Mouse (Mus musculus) lung, adult 2 months (tissue): Measurements from ENCODE around the gene Grap2. TPM values are rescaled to one million over a fixed set of nuclear protein-coding genes. Genes with fewer than 3 reads are reported as not detected.
A peak's percentile ranks its signal among the peaks of the same experiment; 100 is the strongest.

Experiments
- DNase-seq: peaks from one replicate; pipeline ENCODE4 v3.0.0; 2022
- H3K4me1 ChIP-seq: fragments of 200-500 bp; 2 replicates; pipeline ENCODE4 v1.6.1; 2011; ENCODE audit warnings: low read length; ENCODE audit not compliant: control insufficient read depth, insufficient read depth
- H3K4me3 ChIP-seq: fragments of 200-500 bp; replicated peaks from 2 replicates; pipeline ENCODE3; 2011; ENCODE audit warnings: low read depth, mild to moderate bottlenecking, control low read depth, low read length; ENCODE audit errors: extremely low read depth
- CTCF ChIP-seq: fragments of 200-500 bp; IDR thresholded peaks from 2 replicates; pipeline ENCODE4 v1.5.1; 2011; ENCODE audit warnings: mild to moderate bottlenecking, low read length, control low read depth; ENCODE audit not compliant: insufficient read depth
- POLR2A ChIP-seq: fragments of 200-500 bp; IDR thresholded peaks from 2 replicates; pipeline ENCODE4 v1.6.1; 2011; ENCODE audit warnings: low read depth, mild to moderate bottlenecking, control low read depth, low read length, borderline replicate concordance; ENCODE audit errors: extremely low read depth
- WGBS: fragments of 180-500 bp; shearing (Covaris S2); methylation state at CpG from one replicate; pipeline ENCODE4 v1.1.7; 2018; 5-methylcytosine and 5-hydroxymethylcytosine counted together
- polyA plus RNA-seq: library from polyadenylated mRNA; depleted of rRNA; stranded (reverse); fragments of >200 nt; gene quantifications from 2 replicates; pipeline ENCODE4 v1.2.3, GENCODE M21; 2012

The Grap2 gene
- polyA plus RNA-seq, 1 experiment, result 7.3 TPM

- no peak for DNase-seq
Observed at GRCm38 (mm10) chr15:80545430-80545829, 27.0 kb upstream of the Grap2 start.

GRCm38 (mm10) chr15:80554860-80555822, 17.3 kb upstream of the Grap2 start:
- H3K4me3 ChIP-seq, result no peak overlapping the region
- no peak for TF ChIP-seq CTCF
- TF ChIP-seq POLR2A, result no peak
- DNase-seq, result no peak
- no peaks in the 10 kb centered on the region; the same call in 1 of the 2 replicates for H3K4me1 ChIP-seq
- 85% methylated on average over 6 of the region's 6 CpGs for WGBS

More at GRCm38 (mm10) chr15:80545430-80545829, 27.0 kb upstream of the Grap2 start:
- Histone ChIP-seq H3K4me1 (no peaks in the 10 kb centered on the region), H3K4me3 (no peak overlapping the region)
- WGBS, result 44% methylated on average over 6 of the region's 6 CpGs
- no peak for TF ChIP-seq CTCF
- no peak for TF ChIP-seq POLR2A

GRCm38 (mm10) chr15:80556021-80556420, 16.4 kb upstream of the Grap2 start:
- Histone ChIP-seq H3K4me3 (no peak overlapping the region), H3K4me1 (no peaks in the 10 kb centered on the region; the same call in 1 of the 2 replicates)
- WGBS, result 63% methylated on average over 2 of the region's 2 CpGs
- no peak for DNase-seq
- no peak for TF ChIP-seq POLR2A
- no peak for TF ChIP-seq CTCF

- Histone ChIP-seq H3K4me3 (no peak overlapping the region), H3K4me1 (no peaks in the 10 kb centered on the region; the same call in 1 of the 2 replicates)
- no peak for TF ChIP-seq CTCF
- TF ChIP-seq POLR2A, result no peak
- no peak for DNase-seq
- WGBS, result 78% methylated on average over 4 of the region's 4 CpGs
Observed at GRCm38 (mm10) chr15:80557745-80558144, 14.6 kb upstream of the Grap2 start.

GRCm38 (mm10) chr15:80559534-80559933, 12.9 kb upstream of the Grap2 start:
- WGBS, result 27% methylated on average over 12 of the region's 12 CpGs
- no peak for DNase-seq
- H3K4me1 ChIP-seq, result no peaks in the 10 kb centered on the region; the same call in 1 of the 2 replicates

GRCm38 (mm10) chr15:80559978-80560377, 12.4 kb upstream of the Grap2 start:
- H3K4me1 ChIP-seq, result no peaks in the 10 kb centered on the region; the same call in 1 of the 2 replicates
- WGBS, result 37% methylated on average over 14 of the region's 14 CpGs
- DNase-seq, result no peak
- TF ChIP-seq CTCF (no peak), POLR2A (no peak)
- H3K4me3 ChIP-seq, result no peak overlapping the region

More at GRCm38 (mm10) chr15:80559534-80559933, 12.9 kb upstream of the Grap2 start:
- no peak overlapping the region for H3K4me3 ChIP-seq
- no peak for TF ChIP-seq CTCF
- no peak for TF ChIP-seq POLR2A

GRCm38 (mm10) chr15:80560646-80561580, 11.5 kb upstream of the Grap2 start:
- TF ChIP-seq POLR2A, result no peak
- TF ChIP-seq CTCF, result no peak
- 47% methylated on average over 15 of the region's 15 CpGs for WGBS
- H3K4me3 ChIP-seq, result no peak overlapping the region
- no peak for DNase-seq
- H3K4me1 ChIP-seq, result no peaks in the 10 kb centered on the region; the same call in 1 of the 2 replicates

GRCm38 (mm10) chr15:80562446-80562845, 9.9 kb upstream of the Grap2 start:
- Histone ChIP-seq H3K4me1 (no peaks in the 10 kb centered on the region; the same call in 1 of the 2 replicates), H3K4me3 (no peak overlapping the region)
- TF ChIP-seq CTCF (no peak), POLR2A (no peak)
- 66% methylated on average over 3 of the region's 3 CpGs for WGBS
- DNase-seq, result no peak

GRCm38 (mm10) chr15:80563634-80564208, 8.7 kb upstream of the Grap2 start:
- no peak for DNase-seq
- no peak overlapping the region for H3K4me3 ChIP-seq
- TF ChIP-seq POLR2A, result no peak
- TF ChIP-seq CTCF, result peak; percentile 32; the same call in 1 of the 2 replicates
- H3K4me1 ChIP-seq, result no peaks in the 10 kb centered on the region; the same call in 1 of the 2 replicates
- 87% methylated on average over 6 of the region's 6 CpGs for WGBS
